13 mouse cellular contexts compared by ENCODE assay signal in genomic region chr7:110782845-110783478, GRCm38 (mm10). TPM values are rescaled to one million over a fixed set of nuclear protein-coding genes. Genes with fewer than 3 reads are reported as not detected.
A peak's percentile ranks its signal among the peaks of the same experiment; 100 is the strongest.
DNase-seq lines count a peak whose midpoint lies in the region; ATAC-seq and TF ChIP-seq lines count a peak whose summit lies in the region.
"Had no signal": no experiment of that assay in that cellular context is flagged by ENCODE, and none has a peak within 500 bp of the region (broad histone marks: within the 10 kb centered on the region; RNA-seq: fewer than 3 reads in every experiment).

No protein-coding gene starts in this region.

- H3K27ac ChIP-seq in heart, adult 2 months, result peak overlapping the region; percentile 24
- no peak overlapping the region for H3K27ac ChIP-seq in heart, embryonic 12.5 days (ENCODE audit: poor library complexity, severe bottlenecking)
- no peak overlapping the region for H3K27ac ChIP-seq in lung, postnatal 0 days (ENCODE audit: low read length)
- H3K27ac ChIP-seq in forebrain, embryonic 16.5 days (ENCODE audit: low read length), result no peak overlapping the region
- H3K27ac ChIP-seq: heart, embryonic 13.5 days; midbrain, embryonic 13.5 days had no signal

- no peaks in the 10 kb centered on the region for H3K9me3 ChIP-seq in heart, embryonic 12.5 days (replicated peaks)
- no peaks in the 10 kb centered on the region for H3K9me3 ChIP-seq in lung, postnatal 0 days (ENCODE audit: low read length)
- no peaks in the 10 kb centered on the region for H3K9me3 ChIP-seq in forebrain, embryonic 16.5 days (ENCODE audit: control insufficient read depth, low read length)
- H3K9me3 ChIP-seq: heart, embryonic 13.5 days; midbrain, embryonic 13.5 days had no signal

- WGBS in heart, adult 2 months, result 34% methylated on average over 10 of the region's 10 CpGs
- 49% methylated on average over 10 of the region's 10 CpGs for WGBS in heart, embryonic 12.5 days
- WGBS in lung, postnatal 0 days, result 35% methylated on average over 10 of the region's 10 CpGs
- WGBS in forebrain, embryonic 16.5 days, result 45% methylated on average over 10 of the region's 10 CpGs

- H3K9ac ChIP-seq in heart, adult 2 months (ENCODE audit: low read depth, low read length), result no peak overlapping the region
- no peak overlapping the region for H3K9ac ChIP-seq in heart, embryonic 12.5 days
- no peak overlapping the region for H3K9ac ChIP-seq in lung, postnatal 0 days (replicated peaks; ENCODE audit: low read depth)
- no peak overlapping the region for H3K9ac ChIP-seq in forebrain, embryonic 16.5 days (replicated peaks; ENCODE audit: low read depth, low read length)
- H3K9ac ChIP-seq: heart, embryonic 13.5 days; midbrain, embryonic 13.5 days had no signal

- no peak for ATAC-seq in heart, embryonic 12.5 days (ENCODE audit: insufficient number of reproducible peaks, low FRiP score)
- ATAC-seq in lung, postnatal 0 days, result peak; percentile 52
- no peak for ATAC-seq in forebrain, embryonic 16.5 days
- ATAC-seq: forebrain, embryonic 14.5 days; midbrain, embryonic 13.5 days had no signal

- peak; percentile 88 for TF ChIP-seq EP300 in heart, adult 2 months (IDR thresholded peaks at IDR 0.05; ENCODE audit: insufficient read depth, low read depth, low read length)
- TF ChIP-seq EP300 in lung, postnatal 0 days (IDR thresholded peaks at IDR 0.05), result peak; percentile 100

- peaks cover 21% of the 10 kb centered on the region for H3K36me3 ChIP-seq in heart, adult 2 months (ENCODE audit: control insufficient read depth, insufficient read depth, low read length)
- peaks cover 5% of the 10 kb centered on the region; the same call in 1 of the 2 replicates for H3K36me3 ChIP-seq in heart, embryonic 12.5 days
- H3K36me3 ChIP-seq in lung, postnatal 0 days (ENCODE audit: insufficient read depth, low read length), result no peaks in the 10 kb centered on the region
- H3K36me3 ChIP-seq in forebrain, embryonic 16.5 days (ENCODE audit: control insufficient read depth, insufficient read depth), result no peaks in the 10 kb centered on the region
- H3K36me3 ChIP-seq: heart, embryonic 13.5 days; midbrain, embryonic 13.5 days had no signal

- no peaks in the 10 kb centered on the region; the same call in 1 of the 2 replicates for H3K79me2 ChIP-seq in heart, adult 2 months (replicated peaks; ENCODE audit: control insufficient read depth, insufficient read depth, low read length)

- H3K4me1 ChIP-seq in heart, adult 2 months (ENCODE audit: control insufficient read depth, insufficient read depth, low read length), result peaks cover 35% of the 10 kb centered on the region
- peaks cover 38% of the 10 kb centered on the region for H3K4me1 ChIP-seq in heart, embryonic 12.5 days (replicated peaks)
- peaks cover 5% of the 10 kb centered on the region; the same call in 1 of the 2 replicates for H3K4me1 ChIP-seq in lung, postnatal 0 days (ENCODE audit: insufficient read depth, low read depth, low read length)
- peaks cover 17% of the 10 kb centered on the region for H3K4me1 ChIP-seq in forebrain, embryonic 16.5 days (replicated peaks; ENCODE audit: control insufficient read depth, insufficient read depth, low read length)
- H3K4me1 ChIP-seq: midbrain, embryonic 13.5 days had no signal

- 0 out of 2 replicates have a peak, but pooled peaks have one; percentile 16 for TF ChIP-seq POLR2A in heart, adult 2 months (IDR thresholded peaks at IDR 0.05; ENCODE audit: insufficient read depth, low read depth, low read length)

- DNase-seq in heart, adult 2 months, result no peak
- peak; percentile 78 for DNase-seq in lung, postnatal 0 days (ENCODE audit: low spot score)
- no peak for DNase-seq in lung, postnatal 14 days
- peak; percentile 41 for DNase-seq in embryo, embryonic 11 days
- DNase-seq in spleen, postnatal 14 days (ENCODE audit: low spot score in 2 of 2), result no peak
- DNase-seq: cerebellum, adult 11 months; layer of hippocampus, adult 9-11 months; right cerebral cortex, postnatal 25 days had no signal

- no peak for TF ChIP-seq CTCF in heart, adult 2 months (IDR thresholded peaks at IDR 0.05)
- TF ChIP-seq CTCF in lung, postnatal 0 days (IDR thresholded peaks at IDR 0.05), result no peak

- intact Hi-C loops in heart, adult 2 months (cut with DNase I), result no loop called here

- no peak overlapping the region for H3K4me3 ChIP-seq in heart, adult 2 months
- H3K4me3 ChIP-seq in heart, embryonic 12.5 days, result no peak overlapping the region
- no peak overlapping the region for H3K4me3 ChIP-seq in lung, postnatal 0 days (ENCODE audit: low read depth, low read length)
- no peak overlapping the region for H3K4me3 ChIP-seq in forebrain, embryonic 16.5 days (replicated peaks; ENCODE audit: low read length)
- H3K4me3 ChIP-seq: heart, embryonic 13.5 days; midbrain, embryonic 13.5 days had no signal

- no peak overlapping the region for H3K4me2 ChIP-seq in heart, embryonic 12.5 days
- no peak overlapping the region for H3K4me2 ChIP-seq in lung, postnatal 0 days (replicated peaks; ENCODE audit: low read depth, low read length)
- H3K4me2 ChIP-seq in forebrain, embryonic 16.5 days (ENCODE audit: low read length), result no peak overlapping the region
- H3K4me2 ChIP-seq: heart, embryonic 13.5 days; midbrain, embryonic 13.5 days had no signal

- H3K27me3 ChIP-seq in heart, adult 2 months (ENCODE audit: control insufficient read depth, insufficient read depth, low read length), result no peaks in the 10 kb centered on the region
- H3K27me3 ChIP-seq in heart, embryonic 12.5 days (replicated peaks), result 0 out of 2 replicates have a peak, but pooled peaks cover 6% of the 10 kb centered on the region
- no peaks in the 10 kb centered on the region for H3K27me3 ChIP-seq in lung, postnatal 0 days (replicated peaks; ENCODE audit: insufficient read depth, low read length)
- H3K27me3 ChIP-seq in forebrain, embryonic 16.5 days (replicated peaks; ENCODE audit: control insufficient read depth, insufficient read depth, low read length), result no peaks in the 10 kb centered on the region
- H3K27me3 ChIP-seq: midbrain, embryonic 13.5 days had no signal

RNA-seq across cellular contexts. Expression of gene Ampd3, which starts 15.0 kb away (rescaled TPM):
- 10 to 100 TPM; 38.9 to 43.6 TPM for total RNA-seq in heart, adult 2 months (2021)
- 29.9 and 40.4 TPM in 2 replicates for polyA plus RNA-seq in heart, adult 2 months (2012; rRNA removed)
- polyA plus RNA-seq in heart, embryonic 12.5 days (2016; fragmentation: Nextera tagmentation; extraction: Ambion mirVana), result 8.2 and 9.4 TPM in 2 replicates
- 5.0 and 5.2 TPM in 2 replicates for polyA plus RNA-seq in lung, postnatal 0 days (2015; fragmentation: Nextera tagmentation; extraction: Ambion mirVana)
- polyA plus RNA-seq in forebrain, embryonic 16.5 days (2015; fragmentation: Nextera tagmentation; extraction: Ambion mirVana), result 6.2 and 8.5 TPM in 2 replicates

Comparison
In these comparisons a context has a peak if more than half of its experiments do, and no peak if none do; other contexts are left out.
1. DNase-seq: peak in lung, postnatal 0 days (single experiment) and embryo, embryonic 11 days (single experiment); none in heart, adult 2 months (0 of 2), lung, postnatal 14 days (single experiment) and spleen, postnatal 14 days (0 of 2).